Mouse (Mus musculus) frontal cortex, postnatal 10 days (tissue): Measurements from ENCODE around the gene Amigo2.

Source experiments
- DNase-seq, 2 experiments: peaks; one replicate each; pipeline ENCODE4 v3.0.0; 2022; ENCODE audit warnings: low spot score in 2 of 2, mixed read lengths in 1 of 2

The Amigo2 gene

DNA sequence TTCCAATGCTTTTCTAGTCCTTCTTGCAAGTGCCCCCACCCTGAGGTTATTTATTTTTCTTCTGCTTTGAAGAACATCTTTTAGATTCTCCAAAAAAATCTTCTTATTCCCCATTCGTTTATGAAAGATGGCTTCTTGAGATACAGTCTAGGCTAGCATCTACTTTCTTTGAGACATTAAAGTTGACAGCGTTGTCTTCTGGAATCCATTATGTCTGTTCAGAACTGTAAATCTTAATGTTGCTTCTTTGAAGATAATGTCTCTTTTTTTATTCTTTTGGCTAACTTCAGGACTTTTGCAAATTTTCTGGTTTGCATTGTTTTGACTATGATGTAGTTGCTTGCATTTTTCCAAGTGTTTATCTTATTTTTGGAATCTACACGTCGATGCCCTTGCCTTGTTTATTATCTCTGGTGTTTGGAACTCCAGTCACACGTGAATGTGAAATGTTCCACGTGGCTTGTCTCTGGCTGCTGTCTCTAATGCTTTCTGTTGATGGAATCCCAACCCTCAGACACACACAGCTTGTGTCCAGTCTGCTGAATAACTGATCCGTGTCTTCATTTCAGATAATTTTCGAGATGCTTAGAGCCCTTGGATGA lies 20.1 kb upstream of the Amigo2 start:
- DNase-seq = no peak

GRCm38 (mm10) chr15:97266236-97266845 lies 19.3 kb upstream of the Amigo2 start:
- DNase-seq = no peak

- DNase-seq = no peak
Observed at GRCm38 (mm10) chr15:97262251-97262650, 15.2 kb upstream of the Amigo2 start.

DNA sequence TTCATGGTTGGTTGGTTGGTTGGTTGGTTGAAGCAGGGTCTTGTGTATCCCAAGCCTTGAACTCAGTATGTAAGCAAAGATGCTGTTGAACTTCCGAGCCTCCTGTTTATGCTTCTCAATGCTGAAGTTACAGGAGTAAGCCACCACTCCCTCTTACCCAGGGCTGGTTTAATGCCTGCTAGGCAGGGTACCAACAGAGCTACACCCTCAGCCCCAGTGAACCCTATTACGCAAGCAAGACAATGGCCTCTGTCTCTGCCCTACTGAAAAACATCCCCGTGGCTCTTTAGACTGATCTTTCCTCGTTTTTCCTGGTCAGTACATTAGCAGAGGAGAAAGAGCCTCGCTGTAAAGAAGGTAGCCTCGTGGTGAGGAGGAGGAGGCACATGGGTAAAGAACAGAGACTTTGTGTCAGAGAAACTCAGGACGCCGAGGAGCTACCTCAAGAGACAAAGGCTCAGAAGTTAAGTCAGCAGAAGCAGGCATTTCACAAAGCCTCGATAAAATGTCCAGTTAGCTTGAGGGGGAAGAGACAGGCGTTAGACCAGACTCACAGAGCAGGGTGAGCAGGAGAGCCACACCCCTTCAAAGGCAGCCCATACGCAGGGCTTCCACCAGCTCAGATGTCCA lies 13.0 kb upstream of the Amigo2 start:
- DNase-seq = no peak

DNA sequence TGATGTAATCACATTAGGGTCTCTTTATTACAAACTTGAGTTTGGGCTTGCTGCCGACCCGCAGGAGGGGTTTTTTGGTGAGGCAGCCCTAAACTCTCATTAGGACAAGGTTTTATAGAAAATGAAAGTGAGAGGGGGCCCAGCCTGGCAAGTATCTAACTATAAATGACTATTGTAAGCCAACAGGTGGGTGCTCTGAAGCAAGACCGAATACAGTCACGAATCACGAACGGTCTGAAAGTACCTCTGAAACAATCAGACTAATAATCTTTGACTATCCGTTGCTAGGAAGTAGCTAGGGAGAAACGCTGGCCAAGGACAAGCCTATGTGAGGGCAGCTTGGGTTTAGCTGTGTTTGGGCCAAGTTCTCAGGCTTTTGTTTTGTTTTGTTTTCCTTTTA lies 12.2 kb upstream of the Amigo2 start:
- DNase-seq = no peak

- DNase-seq = no peak
Observed at GRCm38 (mm10) chr15:97258483-97259230, 11.6 kb upstream of the Amigo2 start.

- no peak for DNase-seq
Observed at GRCm38 (mm10) chr15:97257206-97257775, 10.2 kb upstream of the Amigo2 start.

DNA sequence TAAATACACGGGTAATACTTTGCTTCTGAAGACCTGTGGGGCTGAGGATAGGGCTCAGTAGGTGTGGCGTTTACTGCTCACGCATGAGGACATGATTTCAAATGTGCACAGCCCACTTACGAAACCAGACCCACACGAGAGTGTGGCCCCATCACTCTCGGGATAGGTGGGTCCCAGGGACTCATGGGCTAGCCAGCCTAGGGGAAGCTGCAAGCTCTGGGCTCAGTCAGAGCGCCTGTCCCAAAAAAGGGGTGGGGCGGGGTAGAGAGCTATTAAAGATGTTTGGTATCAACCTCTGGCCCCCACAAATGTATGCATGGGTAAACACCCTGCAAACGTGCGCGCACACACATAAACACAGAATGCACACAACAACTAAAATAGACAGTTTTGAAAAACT lies 9.3 kb upstream of the Amigo2 start:
- DNase-seq = no peak

DNA sequence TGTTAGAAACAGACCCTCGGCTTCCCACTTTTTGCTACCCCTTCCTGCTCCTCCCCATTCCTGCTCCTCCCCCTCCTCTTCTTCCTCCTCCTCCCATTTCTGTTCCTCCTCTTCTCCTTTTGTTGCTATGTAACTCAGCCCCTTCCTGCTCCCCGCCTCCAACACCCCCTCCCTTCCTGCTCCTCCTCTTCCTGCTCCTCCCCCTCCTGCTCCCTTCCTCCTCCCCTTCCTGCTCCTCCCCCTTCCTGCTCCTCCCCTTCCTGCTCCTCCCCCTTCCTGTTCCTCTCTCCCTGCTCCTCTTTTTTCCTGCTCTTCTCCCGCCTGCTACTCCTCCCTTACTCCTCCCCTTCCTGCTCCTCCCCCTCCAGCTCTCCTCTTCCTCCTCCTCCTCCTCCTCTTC lies 8.7 kb upstream of the Amigo2 start:
- DNase-seq = no peak

DNA sequence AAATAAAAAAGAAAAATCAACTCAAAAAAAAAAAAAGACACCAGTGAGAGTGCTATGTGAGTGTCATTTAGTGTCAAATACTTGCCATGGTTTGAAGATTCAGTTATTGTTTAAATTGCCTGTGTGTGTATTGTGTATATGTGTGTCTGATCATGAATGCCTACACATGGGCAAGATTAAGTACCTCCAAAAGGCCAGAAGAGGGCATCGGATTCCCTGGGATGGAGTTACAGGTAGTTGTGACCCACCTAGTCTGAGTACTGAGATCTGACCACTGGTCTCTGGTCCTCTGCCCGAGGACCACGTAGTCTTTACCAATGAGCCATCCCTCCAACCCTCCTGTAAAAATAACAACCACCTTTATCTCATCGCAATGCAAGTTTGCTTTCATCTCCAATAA lies 7.3 kb upstream of the Amigo2 start:
- no peak for DNase-seq

DNA sequence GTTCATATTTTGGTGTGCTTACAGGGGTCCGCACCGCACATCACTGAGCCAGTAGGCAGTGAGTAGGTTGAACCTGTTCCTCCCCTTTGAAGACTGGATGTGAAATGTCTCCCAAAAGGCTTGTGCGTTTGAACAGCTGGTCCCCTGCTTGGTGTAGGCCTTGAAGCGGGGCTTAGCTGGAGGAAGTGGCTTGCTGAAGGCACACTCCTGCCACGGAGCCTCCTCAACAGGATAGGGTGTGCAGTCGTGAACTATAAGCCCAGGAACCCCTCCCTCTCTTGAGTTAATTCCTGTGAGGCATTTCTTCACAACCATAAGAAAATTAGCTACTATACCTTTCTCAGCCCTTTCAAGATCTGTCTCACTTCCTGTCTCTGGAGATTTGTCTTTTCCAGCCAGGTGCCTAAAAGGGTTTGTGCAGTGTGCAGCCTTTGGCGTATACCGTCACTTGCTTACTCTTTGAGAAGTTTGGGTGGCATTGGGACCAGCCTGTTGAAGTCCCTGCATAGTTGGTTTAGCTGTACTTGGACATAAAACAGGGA lies 5.5 kb upstream of the Amigo2 start:
- DNase-seq = no peak

- no peak for DNase-seq
Observed at GRCm38 (mm10) chr15:97249322-97249721, 2.2 kb upstream of the Amigo2 start.

- DNase-seq = no peak
Observed at GRCm38 (mm10) chr15:97248296-97248695, 1.2 kb upstream of the Amigo2 start.

DNA sequence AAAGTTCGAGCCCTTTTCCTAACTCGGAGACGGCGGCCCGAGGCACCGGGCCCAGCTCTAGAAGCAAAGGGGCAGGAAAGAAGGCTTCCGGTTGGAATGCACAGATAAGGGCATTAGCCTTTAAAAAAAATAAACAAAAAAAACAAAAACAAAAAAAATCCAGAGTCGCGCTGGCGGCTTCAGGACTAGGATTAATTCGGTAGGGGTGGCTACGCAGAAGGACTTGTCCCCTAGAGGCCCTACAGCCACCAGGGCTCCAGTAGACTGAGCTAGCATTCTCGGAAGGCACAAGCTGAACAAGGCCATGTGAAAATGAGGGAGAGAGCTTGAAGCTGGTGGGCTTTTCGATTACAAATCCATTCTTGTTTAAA lies 689 bp upstream of the Amigo2 start:
- no peak for DNase-seq

DNA sequence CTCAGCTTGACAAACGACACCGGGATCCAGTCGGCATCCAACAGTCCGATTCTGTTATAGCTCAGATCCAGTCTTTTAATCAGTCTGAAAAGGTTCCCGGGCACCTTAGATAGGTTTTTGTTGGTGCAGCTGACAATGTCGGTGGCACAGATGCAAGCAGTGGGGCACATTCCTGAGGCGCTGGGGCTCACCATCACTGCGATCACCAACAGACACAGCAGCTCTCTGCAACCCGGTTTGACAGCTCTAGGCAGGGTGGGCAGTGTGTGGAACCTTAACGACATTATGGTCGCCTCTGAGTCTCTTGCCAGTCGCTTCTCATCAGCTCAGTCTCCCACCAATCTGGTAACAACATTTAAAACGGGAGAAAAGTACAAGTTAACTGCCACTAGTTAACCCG lies 831 bp downstream of the Amigo2 start:
- DNase-seq = no peak

GRCm38 (mm10) chr15:97245392-97245791 lies 1.7 kb downstream of the Amigo2 start:
- DNase-seq = no peak

DNA sequence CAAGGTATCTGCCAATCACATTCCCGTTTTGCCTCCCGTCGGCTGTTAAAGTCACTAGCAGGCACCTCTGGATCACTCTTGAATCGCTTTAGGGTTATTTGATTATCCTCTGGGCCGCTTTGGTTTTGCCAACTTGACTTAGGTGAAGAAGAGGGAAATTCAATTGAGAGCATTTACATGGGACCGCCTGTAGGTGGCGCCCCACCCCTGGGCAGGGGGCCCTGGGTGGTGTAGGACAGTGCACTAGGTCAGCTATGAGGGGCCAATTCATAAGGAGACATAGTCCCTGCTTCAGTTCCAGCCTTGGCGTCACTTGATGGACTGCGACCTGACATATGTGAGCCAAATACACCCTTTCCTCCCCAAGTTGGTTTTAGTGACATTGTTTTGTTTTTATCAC lies 10.1 kb downstream of the Amigo2 start:
- DNase-seq = no peak

GRCm38 (mm10) chr15:97235183-97235582 lies 11.9 kb downstream of the Amigo2 start:
- peak in 1 of 2 experiments; percentile 39 for DNase-seq

GRCm38 (mm10) chr15:97234076-97234475 lies 13.0 kb downstream of the Amigo2 start:
- no peak for DNase-seq

DNA sequence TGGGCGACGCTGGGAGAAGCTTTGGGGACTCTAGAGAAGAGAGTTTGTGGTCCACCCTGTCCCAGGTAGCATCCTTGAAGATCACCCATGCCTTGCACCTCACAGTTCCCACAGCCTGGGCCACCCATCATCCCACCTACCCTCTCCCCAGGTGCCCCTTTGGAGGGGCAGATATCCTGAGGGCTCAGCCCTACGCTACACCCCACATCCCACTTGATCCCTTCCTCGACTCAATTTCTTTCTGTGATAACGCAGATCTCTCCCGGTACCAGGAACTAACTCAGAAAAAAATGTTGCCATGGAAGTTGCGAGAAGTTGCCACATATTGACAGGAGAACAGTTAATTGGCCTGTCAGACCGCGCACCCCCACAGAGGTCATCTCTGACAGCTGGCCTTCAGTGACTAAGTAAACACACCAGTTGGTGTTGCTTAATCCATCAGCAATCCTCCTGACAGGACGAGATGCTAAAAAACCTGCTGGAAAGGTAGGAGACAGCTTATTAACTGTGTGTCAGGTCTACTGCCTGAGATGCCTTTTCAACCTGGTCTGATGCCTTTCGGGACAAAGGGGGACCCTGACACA lies 17.5 kb downstream of the Amigo2 start:
- DNase-seq = no peak

DNA sequence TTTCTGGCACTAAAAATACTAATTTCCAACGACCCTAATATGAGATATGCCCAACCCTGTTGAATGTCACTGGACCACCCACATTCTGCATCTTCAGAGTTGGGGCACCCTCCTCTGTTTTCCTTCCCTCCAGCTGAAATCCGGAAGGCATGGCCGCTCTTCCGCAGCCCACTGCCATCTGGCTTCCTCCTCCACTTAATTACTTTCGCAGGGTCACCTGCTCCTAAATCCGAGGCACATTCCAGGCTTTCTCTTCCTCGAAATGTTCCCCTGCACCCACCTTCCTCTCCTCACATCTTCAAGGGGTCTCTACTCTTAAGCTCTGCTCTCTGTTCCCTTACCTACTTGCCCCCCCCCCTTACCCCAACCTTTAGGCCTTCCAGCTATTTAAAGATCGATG lies 23.1 kb downstream of the Amigo2 start:
- DNase-seq = no peak

DNA sequence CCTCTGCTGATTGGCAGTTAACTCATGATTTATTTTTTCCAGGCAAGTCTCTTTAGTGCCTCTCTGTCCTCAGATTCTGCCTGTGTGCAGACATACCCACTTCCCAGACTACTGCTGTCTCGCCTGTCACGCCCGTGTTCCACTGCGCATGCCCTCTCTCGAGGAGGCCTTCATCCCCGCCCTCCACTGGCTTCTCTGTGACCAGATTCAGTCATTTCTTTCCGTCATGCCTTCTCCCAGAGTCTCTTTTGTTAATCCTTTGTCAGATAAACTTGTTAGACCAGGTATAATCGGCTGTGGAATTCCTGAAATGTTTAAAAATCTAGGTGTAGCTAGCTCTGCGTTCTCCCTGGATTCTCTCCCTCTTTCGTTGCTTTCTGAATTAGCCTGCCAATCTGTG lies 23.7 kb downstream of the Amigo2 start:
- DNase-seq = no peak
